Mouse (Mus musculus) E14TG2a.4 (cell line): ENCODE data around the gene Hrh1.

Experiments
- CTCF ChIP-seq: conservative IDR thresholded peaks from 2 replicates; pipeline ENCODE4 v1.5.1; 2014; ENCODE audit warnings: low read length
- NANOG ChIP-seq: IDR thresholded peaks from 2 replicates; pipeline ENCODE4 v1.6.1; 2014; ENCODE audit warnings: borderline replicate concordance, low read length, mixed read lengths

DNA sequence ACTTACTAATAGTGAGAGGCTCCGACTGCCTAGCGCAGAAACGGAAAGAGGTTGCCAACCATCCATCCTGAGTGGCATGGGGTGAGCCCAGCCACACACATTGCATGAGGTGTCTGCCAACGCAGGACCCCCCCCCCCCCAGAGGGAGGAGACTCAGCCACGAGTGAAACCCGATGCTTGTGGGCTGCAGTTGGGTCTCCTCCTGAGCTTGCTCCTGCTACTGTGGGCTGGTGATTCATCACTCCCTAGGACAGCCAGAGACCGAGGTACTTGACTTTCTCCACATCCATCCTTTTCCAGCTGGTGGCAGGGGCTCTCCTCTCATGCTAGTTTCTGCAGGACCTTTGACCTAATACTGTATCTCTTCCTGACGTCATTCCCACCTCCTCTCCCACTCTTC lies 5.9 kb downstream of the Hrh1 start:
- TF ChIP-seq CTCF (no peak), NANOG (no peak)
